Mouse (Mus musculus) forebrain, embryonic 15.5 days (tissue): ENCODE measurements at regions not wholly inside any gene's neighbourhood (a gene's known extent, or its start where the extent isn't known, plus 50 kb on each side); places are given as distances from the start of the nearest gene placed in this dataset.

Experiments
- ATAC-seq: fragments of 200-750 bp; cut with Nextera tagmentation; replicated peaks from 2 replicates; pipeline ENCODE4 v1.8.0; 2017; ENCODE audit warnings: mild to moderate bottlenecking, moderate TSS enrichment, moderate library complexity
- H3K27ac ChIP-seq: fragments of 300-500 bp; sonication (generic); replicated peaks from 2 replicates; pipeline ENCODE4 v1.5.1; 2015; ENCODE audit warnings: mild to moderate bottlenecking, inconsistent platforms
- H3K27me3 ChIP-seq: fragments of 300-500 bp; sonication (generic); 2 replicates; pipeline ENCODE4 v1.6.1; 2015; ENCODE audit warnings: inconsistent platforms
- H3K36me3 ChIP-seq: fragments of 300-500 bp; sonication (generic); 2 replicates; pipeline ENCODE4 v1.6.1; 2015; ENCODE audit warnings: mild to moderate bottlenecking, inconsistent platforms
- H3K4me1 ChIP-seq: fragments of 300-500 bp; sonication (generic); 2 replicates; pipeline ENCODE4 v1.6.1; 2015; ENCODE audit warnings: inconsistent platforms
- H3K4me2 ChIP-seq: fragments of 300-500 bp; sonication (generic); replicated peaks from 2 replicates; pipeline ENCODE4 v1.6.1; 2015; ENCODE audit warnings: mild to moderate bottlenecking, inconsistent platforms
- H3K4me3 ChIP-seq: fragments of 300-500 bp; sonication (generic); 2 replicates; pipeline ENCODE4 v1.5.1; 2015; ENCODE audit warnings: mild to moderate bottlenecking, inconsistent platforms
- H3K9ac ChIP-seq: fragments of 300-500 bp; sonication (generic); replicated peaks from 2 replicates; pipeline ENCODE4 v1.6.1; 2015; ENCODE audit warnings: mild to moderate bottlenecking, inconsistent platforms
- H3K9me3 ChIP-seq: fragments of 300-500 bp; sonication (generic); 2 replicates; pipeline ENCODE4 v1.6.1; 2016; ENCODE audit warnings: inconsistent platforms
- WGBS: fragments of 180-500 bp; shearing (Covaris S2); methylation state at CpG from one replicate; pipeline ENCODE4 v1.1.7; 2015; ENCODE audit warnings: mixed read lengths; 5-methylcytosine and 5-hydroxymethylcytosine counted together

DNA sequence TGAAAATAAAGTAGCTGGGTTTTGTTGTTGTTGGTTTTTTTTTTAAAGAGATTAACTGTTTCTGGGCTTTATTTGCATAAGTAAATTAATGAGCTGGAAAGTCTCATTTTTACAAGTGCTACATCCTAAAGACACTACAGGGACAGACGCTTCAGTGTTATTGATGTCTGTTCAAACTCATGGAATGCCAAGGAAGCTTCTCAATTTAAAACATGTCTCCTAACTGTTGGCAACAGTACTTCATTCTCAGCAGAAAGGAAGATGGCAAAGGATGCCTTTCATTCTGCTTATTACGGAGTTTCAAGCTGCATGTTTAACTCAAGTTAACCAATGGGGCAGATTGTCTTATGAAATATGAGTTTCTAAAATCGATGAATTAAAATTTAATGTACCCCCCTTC, 187.3 kb downstream of the Fam84a start:
- H3K9ac ChIP-seq = no peak overlapping the region
- H3K4me1 ChIP-seq = no peaks in the 10 kb centered on the region
- no peak overlapping the region for H3K27ac ChIP-seq
- 62% methylated on average over 3 of the region's 3 CpGs for whole genome bisulfite sequencing
- H3K9me3 ChIP-seq = no peaks in the 10 kb centered on the region
- H3K4me3 ChIP-seq = no peak overlapping the region
- no peak for ATAC-seq
- no peaks in the 10 kb centered on the region for H3K36me3 ChIP-seq
- no peaks in the 10 kb centered on the region for H3K27me3 ChIP-seq
- no peak overlapping the region for H3K4me2 ChIP-seq

DNA sequence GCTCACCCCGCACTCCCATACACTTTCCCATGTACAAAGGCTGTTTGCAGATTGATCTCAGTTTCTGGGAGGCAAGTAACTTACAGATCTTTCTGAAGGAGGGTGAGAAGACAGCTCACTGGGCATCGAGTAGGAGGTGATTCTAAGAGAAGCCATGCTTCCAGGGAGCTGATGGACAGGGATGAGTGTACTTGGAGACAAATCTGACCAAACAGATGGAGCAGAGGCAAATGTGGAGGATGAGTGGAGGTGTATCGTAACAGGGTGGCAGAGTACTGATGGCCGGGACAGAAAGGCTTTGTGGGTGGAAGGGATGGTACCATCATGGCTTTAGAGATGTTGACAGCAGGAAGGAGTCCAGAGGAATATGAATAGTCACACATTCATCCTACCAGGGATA, 212.4 kb downstream of the Fam84a start:
- Histone ChIP-seq H3K9ac (no peak overlapping the region), H3K27me3 (no peaks in the 10 kb centered on the region), H3K36me3 (no peaks in the 10 kb centered on the region), H3K4me2 (no peak overlapping the region), H3K27ac (no peak overlapping the region), H3K4me3 (no peak overlapping the region), H3K4me1 (no peaks in the 10 kb centered on the region), H3K9me3 (no peaks in the 10 kb centered on the region)
- WGBS = 93% methylated on average over 4 of the region's 4 CpGs
- no peak for ATAC-seq

DNA sequence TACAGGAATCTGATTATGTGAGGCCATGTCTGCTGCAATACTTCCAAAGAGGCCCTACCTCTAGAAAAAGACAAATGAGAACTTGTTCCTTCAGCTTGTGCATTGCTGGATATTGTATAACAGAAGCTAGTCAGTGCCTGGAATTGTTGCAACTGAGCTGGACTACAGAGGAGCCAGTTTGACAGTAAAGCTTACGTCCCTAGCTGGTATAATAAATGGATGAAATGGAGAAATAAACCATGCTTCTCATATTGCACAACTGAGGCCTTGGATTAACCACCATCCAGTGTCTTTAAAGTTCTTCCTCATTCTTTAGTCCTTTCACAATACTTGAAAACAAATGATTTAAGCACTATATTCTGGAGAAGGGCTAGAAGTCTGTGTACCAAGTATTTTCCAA, 230.8 kb downstream of the Fam84a start:
- Histone ChIP-seq H3K36me3 (no peaks in the 10 kb centered on the region), H3K4me2 (no peak overlapping the region), H3K9me3 (no peaks in the 10 kb centered on the region), H3K27me3 (no peaks in the 10 kb centered on the region), H3K9ac (no peak overlapping the region), H3K4me1 (no peaks in the 10 kb centered on the region), H3K27ac (no peak overlapping the region), H3K4me3 (no peak overlapping the region)
- ATAC-seq = no peak
- 80% methylated on average over 1 of the region's 1 CpGs for WGBS

DNA sequence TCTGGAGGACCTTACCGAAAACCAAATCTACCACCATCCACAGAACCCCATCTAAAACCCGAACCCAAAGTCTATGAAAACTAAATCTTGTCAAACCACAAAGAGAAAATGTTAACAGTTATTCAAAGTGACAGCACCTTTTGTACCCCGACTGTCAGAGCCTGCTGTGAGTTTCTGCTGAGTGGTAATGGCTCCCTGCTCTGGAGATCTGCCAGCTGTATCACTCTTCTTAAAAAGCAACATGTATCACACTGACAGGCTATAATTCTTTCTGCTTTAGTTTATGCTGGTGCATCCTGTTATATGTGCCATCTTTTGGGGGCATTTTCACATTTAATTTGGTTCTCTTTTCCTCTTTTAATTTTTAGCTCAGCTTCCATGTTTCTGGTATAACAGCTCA, 268.5 kb downstream of the Fam84a start:
- WGBS = 41% methylated on average over 3 of the region's 3 CpGs
- Histone ChIP-seq H3K27me3 (no peaks in the 10 kb centered on the region), H3K4me1 (no peaks in the 10 kb centered on the region), H3K4me3 (no peak overlapping the region), H3K36me3 (no peaks in the 10 kb centered on the region), H3K9me3 (no peaks in the 10 kb centered on the region), H3K9ac (no peak overlapping the region), H3K4me2 (no peak overlapping the region), H3K27ac (no peak overlapping the region)
- no peak for ATAC-seq

- 66% methylated on average over 1 of the region's 1 CpGs for WGBS
- no peak overlapping the region for H3K27ac ChIP-seq
- no peak for ATAC-seq
These were observed 282.7 kb downstream of the Fam84a start for GRCm38 (mm10) chr12:13869161-13869560.

DNA sequence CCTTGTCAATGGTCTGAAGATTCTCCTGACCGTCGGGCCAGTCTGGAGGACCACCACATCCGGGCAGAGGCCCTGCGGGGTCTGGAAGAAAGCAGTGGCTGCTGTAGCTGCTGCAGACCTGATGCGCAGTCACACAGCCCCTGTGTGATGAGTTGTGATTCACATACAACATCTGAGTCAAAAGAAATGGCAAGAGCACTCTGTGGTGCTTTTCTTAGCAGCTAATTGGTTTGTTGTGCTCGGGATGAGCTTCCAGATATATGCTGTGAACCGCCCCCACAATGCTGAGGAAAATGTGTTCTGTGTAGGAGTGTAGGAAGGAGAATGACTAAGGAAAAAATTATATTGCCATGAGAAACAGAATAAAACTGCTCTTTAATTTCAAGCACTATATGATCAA, 290.6 kb downstream of the Fam84a start:
- 93% methylated on average over 7 of the region's 7 CpGs for WGBS
- H3K4me2 ChIP-seq = no peak overlapping the region
- H3K9me3 ChIP-seq = no peaks in the 10 kb centered on the region
- no peak overlapping the region for H3K4me3 ChIP-seq
- no peaks in the 10 kb centered on the region for H3K4me1 ChIP-seq
- H3K36me3 ChIP-seq = no peaks in the 10 kb centered on the region
- no peak overlapping the region for H3K9ac ChIP-seq
- H3K27me3 ChIP-seq = no peaks in the 10 kb centered on the region
- H3K27ac ChIP-seq = no peak overlapping the region
- no peak for ATAC-seq

More at GRCm38 (mm10) chr12:13869161-13869560, 282.7 kb downstream of the Fam84a start:
- Histone ChIP-seq H3K4me3 (no peak overlapping the region), H3K9me3 (no peaks in the 10 kb centered on the region), H3K4me1 (no peaks in the 10 kb centered on the region), H3K9ac (no peak overlapping the region), H3K4me2 (no peak overlapping the region), H3K36me3 (no peaks in the 10 kb centered on the region), H3K27me3 (no peaks in the 10 kb centered on the region)

- Histone ChIP-seq H3K27me3 (no peaks in the 10 kb centered on the region), H3K27ac (no peak overlapping the region), H3K9ac (no peak overlapping the region), H3K9me3 (peaks cover 3% of the 10 kb centered on the region; the same call in 1 of the 2 replicates), H3K36me3 (no peaks in the 10 kb centered on the region), H3K4me1 (no peaks in the 10 kb centered on the region), H3K4me3 (no peak overlapping the region), H3K4me2 (no peak overlapping the region)
- WGBS = 41% methylated on average over 13 of the region's 13 CpGs
- peak; percentile 89 for ATAC-seq
These were observed 307.0 kb downstream of the Fam84a start for GRCm38 (mm10) chr12:13844532-13845485.

- H3K9me3 ChIP-seq = peaks cover 3% of the 10 kb centered on the region; the same call in 1 of the 2 replicates
- H3K27ac ChIP-seq = no peak overlapping the region
- no peak overlapping the region for H3K4me3 ChIP-seq
- no peak for ATAC-seq
- H3K27me3 ChIP-seq = no peaks in the 10 kb centered on the region
- WGBS = 61% methylated on average over 5 of the region's 5 CpGs
- H3K4me1 ChIP-seq = no peaks in the 10 kb centered on the region
- H3K4me2 ChIP-seq = no peak overlapping the region
- H3K9ac ChIP-seq = no peak overlapping the region
- H3K36me3 ChIP-seq = no peaks in the 10 kb centered on the region
These were observed 308.3 kb downstream of the Fam84a start for GRCm38 (mm10) chr12:13843423-13844080.

GRCm38 (mm10) chr12:13841238-13841637, 310.6 kb downstream of the Fam84a start:
- no peaks in the 10 kb centered on the region for H3K27me3 ChIP-seq
- H3K36me3 ChIP-seq = no peaks in the 10 kb centered on the region
- H3K4me2 ChIP-seq = no peak overlapping the region
- H3K27ac ChIP-seq = no peak overlapping the region
- no peak overlapping the region for H3K4me3 ChIP-seq
- no peaks in the 10 kb centered on the region for H3K4me1 ChIP-seq
- 80% methylated on average over 1 of the region's 1 CpGs for WGBS
- H3K9ac ChIP-seq = no peak overlapping the region
- ATAC-seq = no peak
- H3K9me3 ChIP-seq = no peaks in the 10 kb centered on the region

DNA sequence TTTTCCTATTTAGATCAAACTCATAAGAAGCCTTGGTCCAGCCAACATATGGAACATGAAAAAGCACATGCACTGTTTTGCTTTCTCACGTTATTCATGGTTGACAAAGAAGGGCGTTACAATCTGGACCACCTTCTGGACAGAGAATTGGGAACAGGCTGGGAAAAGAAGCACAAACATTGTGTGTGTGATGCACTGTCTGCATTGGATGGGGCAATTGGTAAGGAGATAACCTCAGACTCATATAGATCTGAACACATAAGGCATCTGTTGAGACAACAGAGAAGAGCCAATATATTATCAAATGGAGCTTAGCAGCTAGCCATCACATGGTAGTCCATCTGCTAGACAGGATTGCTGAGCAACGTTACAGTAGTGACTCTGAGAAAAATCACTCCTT, 317.1 kb downstream of the Fam84a start:
- Histone ChIP-seq H3K4me1 (peaks cover 5% of the 10 kb centered on the region; the same call in 1 of the 2 replicates), H3K4me2 (no peak overlapping the region), H3K27me3 (no peaks in the 10 kb centered on the region), H3K4me3 (no peak overlapping the region), H3K9ac (no peak overlapping the region), H3K36me3 (no peaks in the 10 kb centered on the region), H3K9me3 (no peaks in the 10 kb centered on the region), H3K27ac (no peak overlapping the region)
- ATAC-seq = peak; percentile 38; the same call in 1 of the 2 replicates
- 62% methylated on average over 3 of the region's 3 CpGs for WGBS

DNA sequence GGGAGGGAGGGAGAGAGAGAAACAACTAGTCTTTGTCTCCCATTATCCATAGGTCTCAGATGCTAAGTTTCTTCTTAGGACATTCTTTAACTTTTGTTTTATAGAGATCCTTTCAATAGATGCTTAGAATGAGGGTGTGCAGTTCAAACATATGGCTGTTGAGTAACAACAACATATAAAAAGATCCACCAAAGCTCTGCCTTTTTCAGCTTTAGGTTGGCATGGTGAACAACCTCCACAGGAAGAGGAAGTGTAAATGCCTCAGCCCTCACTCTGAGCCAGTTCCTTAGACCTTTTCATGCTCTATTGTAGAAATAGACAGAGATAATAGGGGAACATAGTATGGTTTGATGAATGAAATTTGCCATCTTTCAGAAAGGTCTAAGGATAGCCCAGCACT, 326.0 kb downstream of the Fam84a start:
- no peaks in the 10 kb centered on the region for H3K4me1 ChIP-seq
- H3K9me3 ChIP-seq = no peaks in the 10 kb centered on the region

GRCm38 (mm10) chr12:13815500-13815899, 336.4 kb downstream of the Fam84a start:
- H3K27me3 ChIP-seq = no peaks in the 10 kb centered on the region

More for the DNA sequence above, 326.0 kb downstream of the Fam84a start:
- Histone ChIP-seq H3K27ac (no peak overlapping the region), H3K9ac (no peak overlapping the region), H3K4me2 (no peak overlapping the region), H3K27me3 (no peaks in the 10 kb centered on the region), H3K36me3 (no peaks in the 10 kb centered on the region), H3K4me3 (no peak overlapping the region)
- ATAC-seq = no peak

More at GRCm38 (mm10) chr12:13815500-13815899, 336.4 kb downstream of the Fam84a start:
- Histone ChIP-seq H3K9me3 (no peaks in the 10 kb centered on the region), H3K27ac (no peak overlapping the region), H3K4me3 (no peak overlapping the region), H3K4me2 (no peak overlapping the region), H3K4me1 (peaks cover 1% of the 10 kb centered on the region; the same call in 1 of the 2 replicates), H3K9ac (no peak overlapping the region), H3K36me3 (no peaks in the 10 kb centered on the region)
- no peak for ATAC-seq
- WGBS = 77% methylated on average over 2 of the region's 2 CpGs
